Mouse (Mus musculus): ENCODE data around the gene Itgb1bp1. TPM values are rescaled to one million over a fixed set of nuclear protein-coding genes. Genes with fewer than 3 reads are reported as not detected.

Gene Itgb1bp1
- 10 to 100 TPM; 32.2 to 34.8 TPM for total RNA-seq (2021)
- long read RNA-seq, experiment 1, transcript Itgb1bp1-201 (7 exons, 1,921 nt) = major isoform, 11 of 14 reads
- long read RNA-seq, experiment 1, partial matches to known transcripts = 0 of 14 reads
- long read RNA-seq, experiment 1, other reads (novel, unspliced or antisense) = 0 of 14 reads
- long read RNA-seq, experiment 2, transcript Itgb1bp1-201 (7 exons, 1,921 nt) = major isoform, 12 of 20 reads
- long read RNA-seq, experiment 2, transcript Itgb1bp1-206 (7 exons, 1,701 nt) = minor isoform, 6 of 20 reads
- long read RNA-seq, experiment 2, partial matches to known transcripts = 0 of 20 reads
- long read RNA-seq, experiment 2, other reads (novel, unspliced or antisense) = 1 of 20 reads

DNA sequence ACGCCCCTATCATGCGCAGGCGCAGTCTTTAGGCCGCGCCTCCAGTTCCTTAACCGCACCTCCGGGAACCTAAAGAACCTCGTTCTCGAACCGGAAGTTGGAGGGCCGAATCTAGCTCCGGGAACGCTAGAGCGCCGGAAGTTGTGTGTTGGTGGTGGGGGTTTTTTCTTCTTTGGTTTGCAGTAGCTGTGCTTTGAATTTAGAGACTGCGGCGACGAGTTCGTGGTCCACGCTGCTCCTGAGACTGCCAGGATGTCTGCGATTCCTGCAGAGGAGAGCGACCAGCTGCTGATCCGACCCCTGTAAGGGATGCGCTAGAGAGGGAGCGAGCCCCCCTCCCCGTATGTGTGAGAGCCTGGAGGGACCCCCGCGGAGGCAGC is at the start of gene Itgb1bp1:
Itgb1bp1 (minus strand) TSS at position 42 of the 380 bp plus-strand sequence.
- peak; percentile 99 for DNase-seq

DNA sequence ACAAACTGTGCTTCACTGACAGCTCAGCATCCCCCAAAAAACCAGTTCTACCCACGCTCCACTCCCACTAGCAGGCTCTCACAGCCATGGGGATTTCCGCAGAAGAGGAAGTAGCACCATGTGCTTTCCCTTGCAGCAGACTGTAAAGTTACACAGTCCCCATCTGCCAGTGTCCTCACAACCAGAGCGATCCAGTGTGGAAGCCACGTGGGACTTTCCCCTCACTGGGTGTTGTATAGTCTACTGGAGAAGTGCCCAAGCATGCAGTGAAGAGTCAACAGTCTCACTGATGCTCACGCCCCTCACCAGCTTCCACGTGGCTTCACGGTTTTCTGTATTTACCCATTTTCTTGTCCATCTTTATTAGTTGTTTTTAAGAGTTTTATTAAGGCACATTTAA is 49.8 kb upstream of the Itgb1bp1 start:
- no peak for DNase-seq

DNA sequence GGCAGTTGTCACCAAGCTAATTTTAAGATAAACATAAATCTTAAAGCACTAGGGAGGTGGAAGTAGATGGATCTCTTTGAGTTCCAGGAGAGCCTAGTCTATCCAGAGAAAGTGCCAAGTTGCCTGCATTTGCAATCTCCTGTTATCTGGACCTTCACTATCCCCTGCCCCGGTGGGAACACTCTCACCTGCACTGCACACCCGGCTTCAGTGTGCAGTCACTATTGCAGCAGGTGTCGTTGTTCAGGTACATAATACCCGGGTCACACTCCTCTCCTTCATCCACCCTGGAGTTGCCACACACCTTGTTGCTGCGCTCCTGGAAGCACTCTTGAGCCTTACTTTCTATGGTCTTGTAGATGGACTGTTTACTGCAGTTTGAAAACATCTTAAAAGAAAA is 47.7 kb upstream of the Itgb1bp1 start:
- no peak for DNase-seq

DNA sequence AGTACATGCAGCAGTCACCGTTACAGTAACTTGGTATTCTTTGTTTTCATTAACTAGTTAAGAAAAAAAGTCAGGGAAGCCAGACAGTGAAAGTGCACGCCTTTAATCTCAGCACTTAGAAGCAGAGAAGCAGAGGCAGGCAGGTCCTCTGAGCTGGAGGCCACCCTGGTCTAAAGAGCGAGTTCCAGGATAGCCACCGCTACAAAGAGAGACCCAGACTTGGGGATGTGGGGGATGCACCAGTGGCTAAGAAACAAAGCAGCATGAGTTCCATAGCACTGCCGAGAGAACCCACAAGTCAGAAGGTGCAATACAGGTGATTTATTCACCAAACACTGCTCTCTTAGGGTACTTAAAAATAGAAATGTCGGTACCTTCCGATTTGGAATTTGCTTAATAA is 46.9 kb upstream of the Itgb1bp1 start:
- no peak for DNase-seq

DNA sequence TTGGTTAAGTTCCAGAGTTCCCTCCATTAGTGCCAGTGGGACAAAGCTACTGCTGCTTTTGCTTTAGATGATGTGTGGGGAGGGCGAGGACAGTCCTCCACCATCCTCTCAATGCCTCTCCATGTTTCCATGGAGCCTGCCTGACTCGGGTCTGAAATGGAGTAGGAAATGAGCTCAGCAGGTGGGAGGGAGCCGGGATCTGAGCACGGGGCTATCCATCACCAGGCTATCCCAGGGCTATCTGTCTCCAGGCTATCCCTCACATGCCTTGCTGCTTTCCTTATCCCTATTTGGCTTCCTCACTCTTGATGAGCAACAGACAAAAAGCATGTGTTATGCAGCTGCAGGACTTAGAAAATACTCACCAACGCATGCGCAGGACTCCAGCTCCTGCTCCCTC is 45.6 kb upstream of the Itgb1bp1 start:
- DNase-seq = no peak

DNA sequence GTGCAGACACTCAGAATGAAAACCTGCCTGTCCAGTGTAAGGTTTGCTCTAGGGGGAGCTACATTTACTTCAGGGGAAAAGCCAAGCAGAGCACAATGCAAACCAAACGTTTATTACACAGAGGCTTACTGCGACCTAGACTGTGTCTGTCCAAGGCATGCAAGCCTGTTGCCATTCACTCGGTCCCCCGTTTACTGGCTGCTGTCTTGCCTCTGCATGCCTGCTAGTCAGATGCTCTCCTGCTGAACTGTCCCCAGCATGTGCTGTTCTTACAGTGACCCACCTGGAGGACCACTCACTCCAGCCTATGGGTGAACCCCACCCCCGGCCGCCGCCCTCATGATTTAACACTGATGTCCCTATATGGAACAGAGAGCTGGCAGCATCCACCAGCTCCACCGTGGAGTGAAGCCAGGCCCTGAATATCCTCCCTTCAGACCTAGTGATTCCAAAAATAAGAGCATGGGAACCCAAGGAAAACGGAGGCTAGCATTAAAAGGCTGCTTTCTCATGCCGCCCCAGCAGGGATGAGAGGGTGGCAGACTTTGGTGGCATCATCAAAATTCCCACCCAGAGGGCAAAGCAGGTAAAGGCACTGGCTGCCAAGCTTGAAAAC is 45.0 kb upstream of the Itgb1bp1 start:
- DNase-seq = no peak

DNA sequence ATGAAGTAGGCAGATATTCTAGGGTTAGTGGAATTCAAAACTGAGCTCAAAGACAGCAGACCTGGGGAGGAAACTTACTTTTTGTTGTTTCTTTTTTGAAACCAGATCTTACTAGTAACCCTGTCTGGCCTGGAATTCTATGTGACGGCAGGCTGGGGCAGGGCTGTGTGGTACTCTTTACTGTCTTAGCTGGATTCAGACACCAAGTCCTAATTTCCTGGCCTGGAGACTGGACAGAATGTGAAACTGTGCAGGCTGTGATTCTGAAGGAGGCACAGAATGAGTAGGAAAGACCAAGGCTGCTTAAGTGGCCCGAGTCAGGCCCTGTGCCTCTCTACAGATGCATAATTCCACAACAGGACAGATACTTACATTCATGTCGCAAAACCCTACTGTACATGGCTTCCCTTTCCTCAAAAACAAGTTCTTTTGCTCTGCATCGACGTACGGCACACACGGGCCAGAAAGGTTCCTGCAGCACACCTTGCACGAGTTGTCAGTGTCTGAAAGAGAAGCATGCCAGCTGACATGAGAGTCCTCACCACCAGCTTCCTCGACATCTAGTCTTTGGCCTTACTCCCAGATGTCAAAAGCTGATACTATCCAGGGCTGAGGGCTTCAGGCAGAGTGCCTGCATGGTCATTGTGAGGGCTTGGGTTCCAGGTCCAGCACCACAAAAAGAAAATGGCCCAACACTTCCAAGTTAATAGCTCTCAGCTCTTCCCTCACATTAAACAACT is 43.7 kb upstream of the Itgb1bp1 start:
- DNase-seq = no peak

DNA sequence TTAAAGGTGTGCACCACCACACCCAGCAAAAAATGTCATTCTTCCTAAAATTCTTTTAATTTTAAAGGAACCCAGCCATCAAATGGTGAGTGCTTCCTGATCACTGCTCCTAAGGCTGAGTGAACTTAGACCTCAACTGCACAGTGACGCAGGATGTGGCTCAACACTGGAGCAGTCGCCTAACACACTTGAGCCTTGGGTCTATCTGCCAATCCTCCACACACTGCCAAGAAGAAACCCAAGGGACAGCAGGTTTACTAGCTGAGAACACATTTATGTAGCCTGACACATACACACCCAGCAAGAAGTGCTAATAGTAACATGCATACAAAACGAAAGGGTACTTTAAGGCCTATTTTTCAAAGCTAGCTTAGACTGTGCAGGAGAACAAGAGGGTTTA is 40.2 kb upstream of the Itgb1bp1 start:
- DNase-seq = no peak

DNA sequence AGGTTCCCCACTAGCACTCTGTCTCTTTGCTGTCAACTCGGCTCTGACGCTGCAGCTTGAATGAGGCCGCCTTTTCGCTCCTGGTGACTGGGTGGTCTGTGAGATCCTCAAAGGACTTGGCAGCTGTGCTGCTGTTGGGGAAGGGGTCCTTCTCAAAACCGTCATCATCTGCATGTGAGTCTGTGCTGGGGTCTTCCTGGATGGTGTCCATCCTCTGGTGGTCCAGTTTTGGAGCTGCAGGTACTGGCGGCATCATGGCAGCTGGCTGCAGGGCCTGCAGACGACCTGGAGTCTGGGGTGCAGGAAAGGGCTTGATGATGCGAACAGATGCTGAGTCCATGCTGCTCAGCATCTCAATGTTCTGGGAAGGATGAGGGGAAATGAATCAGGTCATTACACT is 39.2 kb upstream of the Itgb1bp1 start:
- no peak for DNase-seq

DNA sequence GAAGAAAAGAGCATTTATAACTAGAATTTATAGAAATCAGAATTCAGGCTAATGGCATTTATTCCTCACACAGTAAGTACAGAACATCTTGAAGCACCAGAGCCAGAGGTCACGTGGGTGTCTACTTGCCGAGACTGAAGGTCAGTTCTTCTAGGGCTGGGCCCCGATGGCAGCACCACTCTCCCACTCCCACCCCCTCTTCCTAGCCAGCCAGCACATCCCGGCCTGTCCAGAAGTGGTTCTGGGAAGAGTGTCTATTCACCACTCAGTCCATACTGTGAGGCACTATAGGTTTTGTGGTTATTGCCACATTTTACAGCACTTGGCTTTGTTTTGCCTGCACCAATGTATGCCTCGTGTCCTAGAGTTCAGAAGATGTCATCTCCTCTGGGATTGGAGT is 38.0 kb upstream of the Itgb1bp1 start:
- no peak for DNase-seq

DNA sequence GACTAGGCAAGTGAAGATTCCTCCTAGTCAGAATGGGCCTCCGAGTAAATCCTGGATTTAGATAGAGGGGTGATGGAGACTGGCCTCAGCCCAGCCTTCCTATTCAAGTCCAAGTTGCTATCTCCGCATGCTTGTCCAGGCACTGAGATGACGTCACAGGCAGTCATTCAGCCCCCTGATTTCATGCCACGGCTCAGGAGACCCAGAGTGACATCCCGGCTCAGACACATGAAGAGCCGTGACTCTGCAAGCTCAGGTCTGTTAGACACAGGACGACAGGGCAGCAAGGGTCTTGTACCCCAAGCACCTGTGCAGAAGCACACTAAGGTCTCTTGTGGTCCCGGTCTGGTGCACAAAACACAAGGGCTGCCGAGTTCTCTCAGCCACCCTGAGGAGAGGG is 36.8 kb upstream of the Itgb1bp1 start:
- DNase-seq = no peak

DNA sequence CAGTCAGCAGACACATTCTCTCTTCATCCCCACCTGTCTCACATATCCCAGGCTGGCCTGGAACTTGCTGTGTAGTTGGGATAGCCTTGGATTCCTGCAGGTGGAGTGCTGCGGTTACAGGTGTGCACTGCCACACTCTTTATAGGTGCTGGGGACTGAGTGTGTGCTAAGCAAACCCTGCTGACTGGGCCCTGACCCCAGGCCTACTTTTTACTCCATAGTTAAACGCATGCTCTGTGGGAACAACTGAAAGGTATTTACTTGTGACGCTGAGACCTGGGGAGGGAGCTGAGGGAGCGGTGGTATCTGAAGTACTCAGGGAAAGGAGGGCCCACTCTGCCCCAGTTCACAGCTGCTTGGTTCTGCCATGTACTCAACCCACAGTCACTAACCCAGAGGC is 36.2 kb upstream of the Itgb1bp1 start:
- DNase-seq = no peak

DNA sequence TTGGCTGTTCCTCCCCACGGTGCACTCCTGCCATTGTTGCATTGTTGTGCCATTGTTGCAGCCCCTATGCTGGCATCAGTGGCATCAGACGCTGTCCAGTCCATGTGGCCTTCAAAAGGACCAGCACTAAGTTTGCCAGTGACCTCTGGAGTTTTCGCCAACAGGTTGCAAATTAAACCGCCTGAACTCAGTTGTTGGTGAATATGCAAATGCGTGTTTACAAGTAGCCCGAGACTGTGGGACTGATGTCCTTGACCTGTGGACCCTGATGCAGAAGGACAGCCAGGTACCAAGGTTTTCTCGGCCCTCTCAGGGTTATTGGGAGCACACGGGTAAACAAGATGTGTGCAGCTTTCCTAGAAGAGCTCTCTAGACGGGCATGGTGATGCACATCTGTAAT is 35.1 kb upstream of the Itgb1bp1 start:
- DNase-seq = no peak

DNA sequence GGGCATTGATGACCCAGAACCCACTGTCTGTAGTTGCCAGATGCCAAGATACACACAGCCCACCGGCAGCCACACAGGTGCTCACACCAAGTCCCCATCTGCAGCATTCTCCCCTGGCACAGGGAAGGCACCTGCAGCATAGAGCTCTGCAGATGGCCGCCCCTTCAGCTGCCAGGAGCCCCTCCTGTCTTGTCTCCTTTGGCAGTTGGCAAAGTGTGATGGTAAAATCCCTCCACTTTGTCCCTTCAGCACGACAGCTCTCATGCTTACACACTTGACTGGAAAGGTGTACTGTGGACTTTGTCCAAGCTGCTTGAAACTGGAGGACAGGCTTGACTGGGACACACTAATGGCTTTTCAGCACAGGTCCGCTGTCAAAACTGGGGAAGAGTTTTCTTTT is 34.2 kb upstream of the Itgb1bp1 start:
- no peak for DNase-seq

DNA sequence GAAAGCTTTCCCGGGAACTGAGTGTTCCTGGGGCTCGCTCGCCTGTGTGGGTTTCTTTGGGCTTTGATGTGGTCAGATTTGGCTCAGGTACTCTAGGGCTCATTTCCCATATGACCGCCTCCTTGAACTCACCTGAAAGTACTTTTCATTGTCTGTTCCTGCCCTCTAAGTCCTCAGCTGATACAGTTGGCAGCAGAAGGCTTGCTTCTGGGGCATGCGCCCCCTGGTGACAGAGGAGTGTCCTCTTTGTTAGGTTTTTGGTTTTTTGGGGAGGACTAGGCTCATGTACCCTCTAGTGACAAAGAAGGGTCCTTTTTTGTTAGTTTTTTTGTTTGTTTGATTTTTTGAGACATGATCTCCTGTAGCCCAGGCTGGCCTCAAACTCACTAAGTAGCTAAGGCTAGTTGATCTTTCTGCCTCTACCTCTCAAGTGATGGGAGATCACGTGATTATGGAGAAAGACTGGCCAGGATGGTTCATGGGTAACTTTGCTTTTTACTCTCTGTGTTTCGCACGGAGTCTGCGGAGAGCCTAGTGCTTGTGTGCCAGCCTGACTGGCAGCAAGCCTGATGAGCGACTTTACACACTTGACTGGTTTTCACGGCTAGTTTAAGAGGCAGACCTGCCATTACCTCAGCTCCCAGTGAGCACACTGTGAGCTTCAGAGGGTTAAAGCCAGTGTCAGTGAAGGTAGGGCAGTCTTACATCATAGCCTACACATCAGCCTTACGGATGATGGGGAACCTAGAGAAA is 32.2 kb upstream of the Itgb1bp1 start:
- DNase-seq = peak; percentile 65

DNA sequence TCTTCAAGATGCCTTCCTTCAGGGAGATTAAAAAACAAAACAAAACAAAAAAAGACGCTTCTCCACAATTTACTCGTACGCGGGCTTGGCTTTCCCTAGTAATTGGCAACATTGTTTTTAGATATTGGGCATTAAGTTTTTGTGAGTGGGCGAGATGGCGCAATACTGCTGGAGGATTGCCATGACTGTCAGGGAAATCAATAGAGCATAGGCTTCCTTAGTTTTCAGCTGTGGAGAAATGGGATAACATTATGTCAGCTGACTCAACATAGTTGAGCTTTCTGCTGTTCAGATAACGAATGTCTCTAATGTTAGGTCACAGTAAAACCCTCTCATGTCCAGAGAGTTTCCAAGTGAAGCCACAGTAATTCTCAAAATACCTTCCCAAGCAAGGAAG is 30.8 kb upstream of the Itgb1bp1 start:
- no peak for DNase-seq

DNA sequence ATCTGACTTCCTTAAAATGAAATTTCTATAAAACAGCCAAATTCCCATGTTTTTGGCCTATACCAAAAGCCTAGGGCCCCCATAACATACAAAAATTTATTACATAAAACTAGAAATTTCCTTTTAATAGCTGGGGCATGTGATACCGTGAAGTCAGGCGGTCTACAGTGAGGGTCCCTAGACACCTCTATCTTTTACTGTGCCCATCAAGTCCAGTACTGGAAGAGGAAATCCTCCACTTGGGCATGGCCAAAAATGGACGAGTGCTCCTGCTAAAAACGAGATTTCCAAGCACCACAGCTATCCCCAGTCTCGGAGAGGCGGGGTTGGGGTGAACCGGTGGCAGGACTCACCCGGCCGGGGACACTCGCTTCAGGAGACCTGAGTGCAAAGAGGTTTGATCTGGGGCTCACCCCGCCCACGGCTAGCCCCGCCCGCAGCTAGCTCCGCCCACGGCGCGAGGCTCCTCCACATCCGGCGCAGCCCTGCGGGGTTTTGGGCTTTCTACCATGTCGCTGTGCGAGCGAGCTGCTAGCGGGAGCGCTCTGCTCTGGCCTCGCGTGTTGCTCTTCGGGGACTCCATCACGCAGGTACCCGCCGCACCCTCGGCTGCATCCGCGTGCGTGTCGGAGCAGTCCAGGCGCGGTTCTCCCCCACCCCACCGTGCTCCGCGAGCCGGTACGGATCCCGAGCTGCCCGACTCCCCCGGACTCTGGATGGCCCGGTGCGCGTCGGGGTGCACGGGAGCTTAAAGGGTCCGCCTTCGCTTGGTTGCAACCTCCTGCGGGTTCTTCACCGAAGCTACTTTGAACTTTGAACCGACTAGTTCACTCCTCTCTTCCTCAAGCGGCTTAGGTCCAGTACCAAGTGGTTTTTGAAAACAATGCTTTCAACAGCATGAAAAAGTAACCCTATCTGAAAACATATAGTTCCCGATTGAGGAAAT is 30.1 kb upstream of the Itgb1bp1 start, which contains the start of gene Iah1:
Iah1 (plus strand) TSS at position 467 of the 946 bp plus-strand sequence.
- DNase-seq = peak; percentile 79

DNA sequence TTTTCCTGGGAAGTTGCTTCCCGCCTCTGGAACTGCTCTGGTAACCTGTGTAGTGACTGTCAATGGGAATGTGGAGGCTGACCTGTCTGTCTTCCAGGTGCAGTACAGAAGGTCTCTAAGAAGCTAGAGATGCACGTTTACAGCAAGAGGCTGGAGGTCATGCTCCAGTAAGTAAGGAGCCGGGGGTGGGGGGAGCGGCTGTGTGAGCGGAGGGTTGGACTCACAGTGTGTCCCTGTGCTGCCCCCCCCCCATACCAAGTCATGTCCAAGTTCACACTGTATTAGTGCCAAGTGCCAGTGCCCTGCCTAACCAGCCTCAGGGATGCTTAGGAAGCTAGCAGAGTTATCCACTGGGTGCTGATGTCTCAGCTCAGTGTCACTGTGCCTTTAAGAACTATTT is 26.1 kb upstream of the Itgb1bp1 start:
- no peak for DNase-seq

DNA sequence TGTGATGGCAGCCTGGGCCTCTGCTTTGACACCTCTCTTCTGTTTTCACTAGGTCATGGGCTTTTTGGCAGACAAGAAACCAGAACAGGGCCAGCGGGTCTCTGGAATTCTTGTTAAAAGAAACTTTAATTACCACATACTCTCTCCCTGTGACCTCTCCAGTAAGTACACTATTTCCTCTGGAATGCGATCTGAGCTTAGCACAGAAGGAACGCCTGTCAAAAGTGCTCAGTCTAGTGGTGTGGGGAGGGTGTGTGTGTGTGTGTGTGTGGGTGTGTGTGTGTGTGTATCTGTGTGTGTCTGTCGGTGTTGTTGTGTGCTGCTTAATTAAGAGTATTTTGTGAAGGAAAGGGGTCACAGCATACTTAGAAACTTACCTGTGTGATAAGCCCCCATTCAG is 20.6 kb upstream of the Itgb1bp1 start:
- DNase-seq = no peak

DNA sequence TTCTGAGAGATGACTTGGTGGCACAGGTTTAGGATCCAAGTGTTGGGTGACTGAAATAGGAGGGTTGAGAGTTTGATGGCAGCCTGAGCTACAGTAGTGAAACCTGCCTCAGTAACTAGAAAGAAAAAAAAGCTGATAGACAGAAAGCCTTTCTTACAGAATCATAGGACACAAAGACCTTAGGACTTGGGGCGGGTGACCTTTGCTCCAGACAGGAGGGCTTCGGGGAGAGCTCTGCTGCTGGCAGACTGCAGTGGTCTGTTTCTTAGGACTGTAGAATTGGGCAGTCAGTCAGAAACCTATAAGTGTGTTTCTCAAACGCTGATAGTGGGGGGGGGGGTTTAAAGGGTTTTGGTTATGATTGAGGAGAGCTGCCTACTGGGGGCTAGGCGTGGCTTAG is 19.7 kb upstream of the Itgb1bp1 start:
- no peak for DNase-seq

DNA sequence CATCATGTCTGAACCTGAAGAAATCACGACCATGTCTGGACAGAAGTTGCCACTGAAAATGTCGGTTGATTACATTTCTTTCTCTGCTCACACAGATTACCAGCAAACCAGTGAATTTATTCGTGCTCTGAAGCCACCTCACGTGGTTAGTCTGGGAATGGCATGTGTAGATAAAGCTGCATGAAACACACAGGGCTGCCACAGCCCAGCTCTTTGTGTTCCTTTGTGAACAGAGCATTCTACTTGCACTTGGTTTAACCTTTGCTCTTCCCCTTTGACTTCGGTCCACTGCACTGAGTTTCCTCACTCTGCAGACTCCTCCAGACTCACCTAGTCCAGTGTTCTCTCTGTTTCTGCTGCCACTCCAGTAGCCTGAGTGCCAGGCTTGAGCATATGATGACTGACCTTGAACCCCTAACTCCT is 16.3 kb upstream of the Itgb1bp1 start:
- no peak for DNase-seq

DNA sequence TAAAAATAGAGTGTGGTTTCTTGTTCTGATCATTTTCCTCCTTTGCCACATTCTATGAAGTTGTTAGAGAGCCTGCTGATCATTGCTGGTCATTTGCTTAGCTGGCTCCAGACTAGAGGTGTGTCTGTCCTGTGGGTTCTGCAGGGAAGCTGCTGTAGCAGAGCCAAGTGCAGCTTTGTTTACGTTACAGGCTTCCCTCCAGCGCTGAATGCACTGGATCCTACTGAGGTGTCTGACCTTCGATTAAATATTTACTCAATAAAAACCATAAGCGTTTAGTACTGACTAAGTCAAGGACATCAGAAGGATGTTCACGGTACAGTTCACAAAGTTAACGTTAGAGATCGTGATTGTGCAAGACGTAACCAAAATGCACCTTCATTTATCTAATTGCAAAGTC is 15.8 kb upstream of the Itgb1bp1 start:
- no peak for DNase-seq
